In genomic region chr1:177693486-177694252, GRCm38 (mm10) we compare ENCODE assay signal across 22 mouse cellular contexts. TPM values are rescaled to one million over a fixed set of nuclear protein-coding genes. Genes with fewer than 3 reads are reported as not detected.
DNase-seq lines count a peak whose midpoint lies in the region; TF ChIP-seq lines count a peak whose summit lies in the region.
"Had no signal": no experiment of that assay in that cellular context is flagged by ENCODE, and none has a peak within 500 bp of the region (broad histone marks: within the 10 kb centered on the region; RNA-seq: fewer than 3 reads in every experiment).

No protein-coding gene starts in this region.

- TF ChIP-seq CTCF in left cerebral cortex, adult 2 months (IDR thresholded peaks at IDR 0.05) = no peak

- no peak overlapping the region for H3K27ac ChIP-seq in left cerebral cortex, adult 2 months
- H3K27ac ChIP-seq: heart, embryonic 15.5 days; hindbrain, embryonic 10.5 days; limb, embryonic 10.5 days; lung, embryonic 15.5 days had no signal

- H3K4me3 ChIP-seq in left cerebral cortex, adult 2 months = no peak overlapping the region
- H3K4me3 ChIP-seq: heart, embryonic 15.5 days; hindbrain, embryonic 10.5 days; limb, embryonic 10.5 days; lung, embryonic 15.5 days had no signal

- intact Hi-C loops in left cerebral cortex, postnatal 4 days (cut with DNase I) = no loop called here
- intact Hi-C loops in left cerebral cortex, adult 2 months (cut with DNase I) = no loop called here

- peak; percentile 57 for DNase-seq in cerebellum, adult 9-11 months
- no peak for DNase-seq in cerebellum, adult 8-10 months
- peak; percentile 55 for DNase-seq in left cerebral cortex, postnatal 4 days
- DNase-seq in left cerebral cortex, adult 2 months (ENCODE audit: extremely low spot score in 1 of 2, low spot score in 2 of 2) = no peak
- DNase-seq in cerebellum, postnatal 14 days = peak; percentile 71 to 78
- DNase-seq in gonadal fat pad, adult 2 months (ENCODE audit: low read depth) = peak; percentile 19
- DNase-seq in left cerebral cortex, adult 11 months (ENCODE audit: low spot score) = no peak
- DNase-seq: adrenal gland, postnatal 10 days; B cell, adult 2 months; gastrocnemius, postnatal 36 days; kidney, adult 9 months; midbrain, embryonic 14.5 days; retina, postnatal 1 day had no signal

RNA-seq across cellular contexts. Expression of gene 1700016C15Rik, which starts 35.9 kb away (rescaled TPM):
- total RNA-seq in left cerebral cortex, postnatal 4 days (2021) = not detected
- total RNA-seq in left cerebral cortex, adult 2 months (2021) = not detected
- polyA plus RNA-seq in gonadal fat pad, adult 2 months (2012; rRNA removed) = 0.26 and 0.60 TPM in 2 replicates
- total RNA-seq: adrenal gland, postnatal 10 days; layer of hippocampus, postnatal 14 days; megakaryocyte progenitor cell, adult 5-6 weeks; neutrophil, adult 5-6 weeks had no signal
- polyA plus RNA-seq: forebrain, embryonic 14.5 days; heart, embryonic 15.5 days; hindbrain, embryonic 10.5 days; limb, embryonic 10.5 days; liver, embryonic 11.5 days had no signal

Comparison
In these comparisons a context has a peak if more than half of its experiments do, and no peak if none do; other contexts are left out.
1. DNase-seq: peak in cerebellum, adult 9-11 months (single experiment), left cerebral cortex, postnatal 4 days (single experiment), cerebellum, postnatal 14 days (2 of 2) and gonadal fat pad, adult 2 months (single experiment); none in cerebellum, adult 8-10 months (single experiment), left cerebral cortex, adult 2 months (0 of 2) and left cerebral cortex, adult 11 months (single experiment).